37 mouse cellular contexts compared by ENCODE assay signal in the genomic region with DNA sequence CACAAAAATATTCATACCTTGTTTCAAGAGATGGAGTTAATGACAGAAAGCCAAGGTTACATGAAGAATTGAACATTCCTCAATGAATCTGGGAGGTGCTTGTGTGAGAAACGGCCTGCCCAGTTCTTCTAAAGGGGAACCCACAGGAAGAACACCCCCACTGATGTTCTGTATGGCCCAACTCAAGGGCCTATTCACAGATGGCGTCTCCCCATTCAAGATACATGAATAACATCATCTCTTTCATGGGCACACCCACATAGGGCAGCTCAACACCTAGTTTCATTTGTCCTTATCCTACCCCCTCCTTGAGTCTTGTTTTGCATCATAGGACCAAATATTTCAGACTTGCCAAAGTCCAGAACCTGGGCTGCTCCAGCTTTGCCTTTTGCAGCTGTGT. TPM values are rescaled to one million over a fixed set of nuclear protein-coding genes. Genes with fewer than 3 reads are reported as not detected.
"Had no signal": no experiment of that assay in that cellular context is flagged by ENCODE, and none has a peak within 500 bp of the region (broad histone marks: within the 10 kb centered on the region; RNA-seq: fewer than 3 reads in every experiment).

No protein-coding gene starts in this region.

- DNase-seq: left cerebral cortex, postnatal 4 days; liver; liver, embryonic 13.5 days; liver, postnatal 0 days; lung, adult 18-20 months; lung, adult 2 months; lung, embryonic 14.5 days; lung, postnatal 10 days; lung, postnatal 14 days; lung, postnatal 36 days; lung, postnatal 4 days; midbrain, embryonic 14.5 days had no signal

- H3K9me3 ChIP-seq: limb, embryonic 10.5 days; limb, embryonic 12.5 days; limb, embryonic 13.5 days; limb, embryonic 15.5 days; liver, embryonic 12.5 days; liver, embryonic 13.5 days; liver, embryonic 15.5 days; lung, embryonic 15.5 days; megakaryocyte, embryonic 14.5 days; midbrain, embryonic 10.5 days; midbrain, embryonic 12.5 days; midbrain, embryonic 13.5 days; midbrain, embryonic 15.5 days; neural tube, embryonic 12.5 days; neural tube, embryonic 13.5 days had no signal

- H3K27ac ChIP-seq: limb, embryonic 10.5 days; limb, embryonic 12.5 days; limb, embryonic 13.5 days; limb, embryonic 15.5 days; liver, embryonic 12.5 days; liver, embryonic 13.5 days; liver, embryonic 14.5 days; liver, embryonic 15.5 days; lung, embryonic 15.5 days; macrophage; midbrain, embryonic 10.5 days; midbrain, embryonic 12.5 days; midbrain, embryonic 13.5 days; midbrain, embryonic 15.5 days; neural tube, embryonic 12.5 days; neural tube, embryonic 13.5 days had no signal

- H3K9ac ChIP-seq: limb, embryonic 12.5 days; limb, embryonic 13.5 days; limb, embryonic 15.5 days; liver, embryonic 12.5 days; liver, embryonic 13.5 days; liver, embryonic 14.5 days; liver, embryonic 15.5 days; liver, postnatal 0 days; lung, embryonic 14.5 days; lung, embryonic 15.5 days; midbrain, embryonic 12.5 days; midbrain, embryonic 13.5 days; midbrain, embryonic 15.5 days; neural tube, embryonic 12.5 days; neural tube, embryonic 13.5 days had no signal

- H3K36me3 ChIP-seq: limb, embryonic 10.5 days; limb, embryonic 12.5 days; limb, embryonic 13.5 days; limb, embryonic 15.5 days; liver, embryonic 12.5 days; liver, embryonic 15.5 days; lung, embryonic 15.5 days; midbrain, embryonic 10.5 days; midbrain, embryonic 12.5 days; midbrain, embryonic 13.5 days; midbrain, embryonic 15.5 days; neural tube, embryonic 12.5 days; neural tube, embryonic 13.5 days had no signal

- H3K4me2 ChIP-seq: limb, embryonic 12.5 days; limb, embryonic 13.5 days; limb, embryonic 15.5 days; liver, embryonic 11.5 days; liver, embryonic 12.5 days; liver, embryonic 13.5 days; liver, embryonic 15.5 days; lung, embryonic 14.5 days; lung, embryonic 15.5 days; midbrain, embryonic 11.5 days; midbrain, embryonic 12.5 days; midbrain, embryonic 13.5 days; midbrain, embryonic 15.5 days; neural tube, embryonic 12.5 days; neural tube, embryonic 13.5 days had no signal

- H3K4me1 ChIP-seq: limb, embryonic 10.5 days; limb, embryonic 12.5 days; limb, embryonic 13.5 days; limb, embryonic 15.5 days; liver, embryonic 12.5 days; liver, embryonic 13.5 days; liver, embryonic 15.5 days; lung, embryonic 15.5 days; megakaryocyte, embryonic 14.5 days; midbrain, embryonic 10.5 days; midbrain, embryonic 12.5 days; midbrain, embryonic 13.5 days; midbrain, embryonic 15.5 days; neural tube, embryonic 12.5 days; neural tube, embryonic 13.5 days had no signal

- ATAC-seq: liver, embryonic 12.5 days; liver, postnatal 0 days; lung, postnatal 0 days; midbrain, embryonic 13.5 days; midbrain, embryonic 15.5 days; midbrain, embryonic 16.5 days had no signal

- H3K4me3 ChIP-seq: limb, embryonic 10.5 days; limb, embryonic 12.5 days; limb, embryonic 13.5 days; limb, embryonic 15.5 days; liver, embryonic 12.5 days; liver, embryonic 13.5 days; liver, embryonic 15.5 days; lung, embryonic 15.5 days; megakaryocyte, embryonic 14.5 days; midbrain, embryonic 10.5 days; midbrain, embryonic 12.5 days; midbrain, embryonic 13.5 days; midbrain, embryonic 15.5 days; myocyte; neural tube, embryonic 12.5 days; neural tube, embryonic 13.5 days had no signal

- H3K27me3 ChIP-seq: limb, embryonic 12.5 days; limb, embryonic 13.5 days; limb, embryonic 15.5 days; liver, embryonic 12.5 days; liver, embryonic 13.5 days; liver, embryonic 15.5 days; lung, embryonic 15.5 days; megakaryocyte, embryonic 14.5 days; midbrain, embryonic 12.5 days; midbrain, embryonic 13.5 days; midbrain, embryonic 15.5 days; neural tube, embryonic 12.5 days; neural tube, embryonic 13.5 days had no signal

RNA-seq across cellular contexts. Expression of gene Npr3, which starts 46.8 kb away (rescaled TPM):
- total RNA-seq: megakaryocyte progenitor cell, adult 5-6 weeks; megakaryocyte, adult 5-6 weeks; megakaryocyte-erythroid progenitor cell, adult 5-6 weeks; monocyte, adult 5-6 weeks had no signal
- polyA plus RNA-seq: macrophage had no signal
